Mouse (Mus musculus) adrenal gland, postnatal 4 days (tissue): ENCODE data around the gene Gnaq. TPM values are rescaled to one million over a fixed set of nuclear protein-coding genes. Genes with fewer than 3 reads are reported as not detected.

Experiments used
- DNase-seq, 2 experiments: peaks; one replicate each; pipeline ENCODE4 v3.0.0; 2021 to 2022; ENCODE audit warnings: low spot score in 2 of 2, mixed read lengths in 2 of 2
- microRNA-seq: library from miRNA; unstranded; fragments of <30 nt; microRNA quantifications from one replicate; pipeline ENCODE4 v1.2.0, GENCODE M21; 2021
- total RNA-seq, 2 experiments: library from RNA; stranded (reverse); gene quantifications; 2 replicates each; pipeline ENCODE4 v1.2.3; 2021

The Gnaq gene
- total RNA-seq, 2 experiments from 2014 or later = 86.3 to 89.9 TPM

- DNase-seq = peak; percentile 39 to 55
Observed at GRCm38 (mm10) chr19:16435531-16436231, 303.1 kb downstream of the Gnaq start, which contains the start of gene Gna14. Gna14 (plus strand) TSS chr19:16435762.

- peak in 1 of 2 experiments; percentile 8 for DNase-seq
Observed at GRCm38 (mm10) chr19:16436335-16437169, 303.9 kb downstream of the Gnaq start.

Small RNA genes lying within 50 kb of the gene (microRNA-seq; reads per million reads assigned to microRNA genes)
- gene Mir496b = not detected

Other genes starting within 250 kb of the Gnaq start
- 10 to 100 TPM; 63.3 to 69.9 TPM for gene Psat1, start 185.5 kb upstream of the Gnaq start, total RNA-seq
- 10 to 100 TPM; 16.2 to 17.2 TPM for gene Cep78, start 147.8 kb upstream of the Gnaq start, total RNA-seq